Mouse (Mus musculus) brain, embryonic 14.5 days (tissue): Measurements from ENCODE around the gene Gbp10.
"Not testable (repeated sequence)": the region's sequence is repeated elsewhere in the genome, so short reads cannot be mapped to it uniquely, and the experiment has no call there.

Experiments used
- CTCF ChIP-seq: fragments of 200-500 bp; IDR thresholded peaks from 2 replicates; pipeline ENCODE4 v1.5.1; 2012; ENCODE audit warnings: inconsistent platforms, mild to moderate bottlenecking, moderate library complexity, borderline replicate concordance; ENCODE audit not compliant: insufficient read depth, insufficient read length; ENCODE audit errors: extremely low read depth
- POLR2A ChIP-seq: fragments of 200-500 bp; IDR thresholded peaks from 2 replicates; pipeline ENCODE4 v1.6.1; 2012; ENCODE audit warnings: mild to moderate bottlenecking, inconsistent platforms, borderline replicate concordance; ENCODE audit not compliant: poor library complexity, insufficient read depth, insufficient read length, severe bottlenecking; ENCODE audit errors: extremely low read depth

DNA sequence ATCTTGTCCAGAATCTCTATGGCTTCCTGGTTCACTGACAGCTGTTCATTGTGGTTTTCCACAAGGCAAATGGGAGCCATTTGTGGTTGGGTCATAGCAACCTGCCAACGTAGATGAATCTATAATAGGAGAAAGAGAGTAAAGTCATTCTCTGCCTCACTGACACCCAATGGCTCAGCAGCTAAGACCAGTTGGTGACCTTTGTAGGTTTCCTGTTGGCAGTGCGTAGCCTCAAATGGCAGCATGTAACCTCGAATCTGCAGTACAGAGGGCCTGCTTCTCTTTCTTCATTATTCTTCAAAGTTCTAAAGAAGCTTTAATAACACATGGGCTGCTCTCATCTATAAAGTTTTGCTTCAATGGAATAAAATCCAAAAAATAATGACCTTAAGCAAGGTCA, 3.3 kb downstream of the Gbp10 start:
- not testable (repeated sequence) for TF ChIP-seq CTCF, POLR2A
